Mouse (Mus musculus): ENCODE results near the gene AC124108.1.

GRCm38 (mm10) chr1:132164780-132165518 is 26.3 kb upstream of the AC124108.1 start:
- no peak for TF ChIP-seq CTCF (IDR thresholded peaks at IDR 0.05; ENCODE audit: low read depth)
- no peak for TF ChIP-seq EP300 (optimal IDR thresholded peaks at IDR 0.05)

Data from stomach, postnatal 0 days (tissue).